Mouse (Mus musculus): ENCODE data around the gene Tmem14a. TPM values are rescaled to one million over a fixed set of nuclear protein-coding genes. Genes with fewer than 3 reads are reported as not detected.

Tmem14a gene
- total RNA-seq, 2 experiments from 2014 or later: 26.3 to 26.8 TPM

Other genes with a start within 250 kb of the Tmem14a start
- 1 to 10 TPM in 1 of 2 experiments, under 1 TPM in 1; 0.91 to 1.4 TPM for gene Tram2, start 139.3 kb upstream of the Tmem14a start, total RNA-seq (2021)
- gene Gsta3, start 22.0 kb downstream of the Tmem14a start, total RNA-seq (2021): 1 to 10 TPM in 1 of 2 experiments, under 1 TPM in 1; 0.92 to 1.1 TPM
- gene Khdc1a, start 131.1 kb downstream of the Tmem14a start, total RNA-seq (2021): not detected
- not detected for gene Khdc1c, start 149.8 kb downstream of the Tmem14a start, total RNA-seq (2021)
- not detected for gene Khdc1b, start 165.0 kb downstream of the Tmem14a start, total RNA-seq (2021)

All from layer of hippocampus, postnatal 25 days (tissue).